Mouse (Mus musculus): ENCODE measurements around the gene Tsen15.

Tsen15 gene

GRCm38 (mm10) chr1:152384589-152384988 lies 1.9 kb downstream of the Tsen15 start:
- no peak for DNase-seq

DNA sequence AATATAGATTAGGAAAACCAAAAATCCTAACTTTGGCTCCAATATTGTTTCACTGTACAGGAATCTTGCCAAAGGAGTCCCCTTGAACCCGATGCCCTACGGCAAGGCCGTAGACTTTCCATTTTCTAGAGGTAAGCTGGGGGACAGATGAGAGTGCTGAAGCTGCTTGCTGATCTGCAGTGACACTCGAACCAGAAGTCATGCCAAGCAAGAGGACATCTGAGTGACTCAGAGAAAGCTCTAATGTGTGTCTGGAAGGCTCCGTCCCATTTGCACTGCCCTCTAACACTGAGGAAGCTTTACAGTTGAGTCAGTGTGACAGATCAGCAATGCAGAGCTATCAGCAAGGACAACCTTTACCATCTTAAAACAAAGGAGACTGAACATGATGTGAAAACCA lies 8.2 kb downstream of the Tsen15 start:
- DNase-seq: no peak

- DNase-seq: peak; percentile 68
Measured at GRCm38 (mm10) chr1:152369139-152369538, 17.3 kb downstream of the Tsen15 start.

DNA sequence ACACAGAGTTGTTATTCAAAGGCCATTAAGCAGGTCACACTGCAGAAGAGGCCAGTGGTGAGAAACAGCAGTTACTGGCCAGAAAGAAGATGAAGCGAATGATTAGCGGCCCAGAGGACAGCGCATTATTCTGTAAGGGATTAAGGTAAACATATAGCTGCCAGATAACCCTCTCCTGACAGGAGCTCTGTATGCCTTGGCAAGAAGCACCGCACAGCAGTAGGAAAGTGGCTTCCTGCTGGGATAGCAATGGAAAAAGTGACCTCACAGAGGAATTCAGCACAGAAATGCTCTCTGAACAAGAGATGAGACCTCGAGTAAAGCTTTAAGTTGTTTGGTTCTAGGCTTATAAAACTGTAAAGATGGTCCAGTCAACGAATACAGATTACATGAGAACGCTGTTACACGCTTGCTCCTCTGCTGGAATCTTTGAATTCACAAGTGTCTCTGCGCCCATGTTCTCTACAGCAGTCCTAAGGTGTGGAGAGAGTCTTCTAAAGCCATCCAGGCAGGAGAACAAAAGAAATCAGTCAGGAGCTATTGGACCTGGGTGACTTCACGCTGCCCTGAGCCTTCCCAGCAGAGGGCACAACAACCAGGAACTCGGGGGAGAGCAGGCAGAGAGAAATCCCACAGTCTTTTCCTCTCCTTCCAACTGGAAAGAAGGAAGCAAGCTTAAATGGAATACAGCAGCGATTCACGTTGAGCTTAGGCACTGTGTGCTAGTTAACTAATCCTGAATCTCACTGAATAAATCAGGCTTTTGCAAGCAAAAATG lies 18.0 kb downstream of the Tsen15 start:
- no peak for DNase-seq

DNA sequence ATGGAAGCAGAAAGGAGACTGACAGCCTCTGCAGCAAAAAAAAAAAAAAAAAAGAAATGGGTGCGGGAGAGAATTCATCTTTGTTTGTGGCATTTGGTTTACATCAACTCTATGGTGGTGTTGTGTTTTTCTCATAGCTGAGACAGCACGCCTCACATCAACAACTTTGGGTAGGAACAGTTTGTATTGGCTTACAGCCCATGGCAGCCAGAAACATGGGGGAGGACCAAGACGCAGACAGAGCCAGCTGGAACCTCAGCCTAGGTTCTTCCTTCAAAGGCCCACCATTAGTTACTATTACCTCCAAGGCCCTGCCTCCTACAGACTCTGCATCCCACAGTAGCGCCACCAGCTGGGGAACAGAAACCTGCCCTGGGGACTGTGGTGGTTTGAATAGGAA lies 29.8 kb downstream of the Tsen15 start:
- no peak for DNase-seq

DNA sequence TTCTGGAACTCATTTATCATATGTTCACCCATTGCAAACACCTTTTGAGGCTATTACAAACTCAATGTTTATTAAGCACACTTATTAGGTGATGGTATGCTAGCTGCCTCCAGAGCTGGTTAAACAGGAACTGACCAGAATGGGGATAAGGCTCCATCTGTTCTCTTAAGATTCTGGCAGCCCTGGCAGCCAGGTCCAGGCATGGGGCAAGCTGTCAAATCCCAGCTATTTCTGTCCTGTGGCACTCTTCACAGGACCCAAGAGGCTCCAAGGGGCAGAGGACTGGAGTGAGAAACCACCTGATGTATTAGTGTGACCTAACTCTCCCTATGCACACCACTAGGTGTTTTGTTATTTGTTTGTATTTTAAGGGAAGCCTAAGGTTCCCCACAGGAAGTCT lies 38.5 kb downstream of the Tsen15 start:
- no peak for DNase-seq

GRCm38 (mm10) chr1:152324024-152324423 lies 62.5 kb downstream of the Tsen15 start:
- DNase-seq: no peak

All from right cerebral cortex, postnatal 25 days (tissue).